Mouse (Mus musculus) embryonic fibroblast, embryonic 13.5 days (primary cell): ENCODE results near the gene Pard3b. TPM values are rescaled to one million over a fixed set of nuclear protein-coding genes. Genes with fewer than 3 reads are reported as not detected.

Experiments
- H3K27ac ChIP-seq: 2 replicates; pipeline ENCODE4 v1.5.1; 2012; ENCODE audit warnings: low read length, control low read depth, inconsistent platforms; ENCODE audit not compliant: insufficient read depth
- H3K4me1 ChIP-seq: 2 replicates; pipeline ENCODE4 v1.6.1; 2011; ENCODE audit warnings: low read length; ENCODE audit not compliant: control insufficient read depth, insufficient read depth
- H3K4me3 ChIP-seq: 2 replicates; pipeline ENCODE4 v1.5.1; 2011; ENCODE audit warnings: mild to moderate bottlenecking, control low read depth, low read length; ENCODE audit not compliant: insufficient read depth
- CTCF ChIP-seq: IDR thresholded peaks from 2 replicates; pipeline ENCODE4 v1.5.1; 2011; ENCODE audit warnings: mild to moderate bottlenecking, control low read depth, low read length, moderate library complexity, borderline replicate concordance; ENCODE audit not compliant: insufficient read depth
- POLR2A ChIP-seq: IDR thresholded peaks from 2 replicates; pipeline ENCODE4 v1.6.1; 2011; ENCODE audit warnings: low read depth, mild to moderate bottlenecking, control low read depth, low read length, moderate library complexity
- polyA plus RNA-seq: library from polyadenylated mRNA; stranded (reverse); fragments of >200 nt; gene quantifications from 2 replicates; pipeline ENCODE4 v1.2.4, GENCODE M21; 2011; ENCODE audit warnings: low read depth; ENCODE audit not compliant: missing spikeins, insufficient read length

The Pard3b gene
- polyA plus RNA-seq, 1 experiment: 6.9 TPM

DNA sequence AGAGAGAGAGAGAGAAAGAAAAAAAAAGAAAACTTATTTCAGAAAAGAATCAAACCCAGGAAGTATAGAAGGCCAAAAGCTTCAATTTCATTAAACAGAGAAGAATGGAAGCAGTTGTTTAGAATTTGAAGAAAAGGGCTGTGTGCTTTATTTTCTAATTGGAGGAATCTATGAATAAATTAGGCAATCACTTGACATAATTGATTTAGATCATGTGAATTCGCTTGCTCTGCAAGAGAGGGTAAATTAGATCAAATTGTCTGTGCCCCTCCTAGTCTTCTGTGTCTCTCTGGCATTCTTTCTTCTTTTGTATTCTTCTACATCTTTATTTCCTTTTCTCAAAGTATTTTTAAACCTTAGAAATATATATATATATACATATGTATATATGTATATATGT is 616.3 kb downstream of the Pard3b start:
- H3K4me3 ChIP-seq: no peak overlapping the region
- H3K27ac ChIP-seq: no peak overlapping the region
- H3K4me1 ChIP-seq: no peaks in the 10 kb centered on the region
- TF ChIP-seq POLR2A (no peak), CTCF (no peak)

GRCm38 (mm10) chr1:62276466-62276865 is 637.8 kb downstream of the Pard3b start:
- no peaks in the 10 kb centered on the region for H3K4me1 ChIP-seq
- TF ChIP-seq POLR2A (no peak), CTCF (no peak)
- H3K4me3 ChIP-seq: no peak overlapping the region
- no peak overlapping the region for H3K27ac ChIP-seq

DNA sequence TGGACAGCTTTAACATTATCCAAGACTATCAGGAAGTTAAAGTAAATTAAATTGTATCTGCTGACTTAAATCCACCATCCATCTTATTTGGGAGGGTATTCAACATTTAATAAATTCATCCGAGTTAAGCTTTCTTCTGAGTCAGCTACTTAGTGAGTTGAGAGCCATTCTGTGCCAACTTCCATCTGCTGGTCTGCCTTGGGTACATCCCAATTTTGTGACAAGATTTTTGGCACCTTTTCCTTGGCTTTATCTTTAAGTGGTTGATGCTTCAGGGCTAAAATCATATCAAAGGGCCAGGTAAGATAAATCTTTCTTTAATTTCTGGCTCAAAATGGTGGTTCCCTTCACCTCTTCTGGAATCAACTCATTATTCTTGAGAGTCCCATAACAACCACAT is 640.0 kb downstream of the Pard3b start:
- TF ChIP-seq CTCF (no peak), POLR2A (no peak)
- H3K27ac ChIP-seq: no peak overlapping the region
- no peak overlapping the region for H3K4me3 ChIP-seq
- no peaks in the 10 kb centered on the region for H3K4me1 ChIP-seq

DNA sequence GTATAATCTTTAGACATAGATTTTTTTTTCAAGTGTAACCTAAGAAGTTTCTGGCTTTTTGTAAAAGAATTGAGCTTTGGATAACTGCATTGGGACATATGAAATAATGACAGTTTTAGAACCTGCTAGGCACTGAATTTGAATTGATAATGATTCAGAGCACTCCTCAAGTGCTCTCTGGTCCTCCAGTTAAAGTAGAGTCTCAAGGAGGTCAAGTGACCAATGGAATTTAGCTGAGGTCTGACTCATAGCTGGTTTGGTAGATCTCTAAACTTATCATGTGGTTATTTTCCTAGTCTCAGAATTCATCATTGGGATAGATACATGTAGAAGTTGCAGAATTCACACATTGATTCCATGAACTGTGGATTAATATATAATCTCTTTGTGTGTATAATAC is 642.0 kb downstream of the Pard3b start:
- Histone ChIP-seq H3K27ac (no peak overlapping the region), H3K4me3 (no peak overlapping the region), H3K4me1 (no peaks in the 10 kb centered on the region)
- TF ChIP-seq CTCF (no peak), POLR2A (no peak)

DNA sequence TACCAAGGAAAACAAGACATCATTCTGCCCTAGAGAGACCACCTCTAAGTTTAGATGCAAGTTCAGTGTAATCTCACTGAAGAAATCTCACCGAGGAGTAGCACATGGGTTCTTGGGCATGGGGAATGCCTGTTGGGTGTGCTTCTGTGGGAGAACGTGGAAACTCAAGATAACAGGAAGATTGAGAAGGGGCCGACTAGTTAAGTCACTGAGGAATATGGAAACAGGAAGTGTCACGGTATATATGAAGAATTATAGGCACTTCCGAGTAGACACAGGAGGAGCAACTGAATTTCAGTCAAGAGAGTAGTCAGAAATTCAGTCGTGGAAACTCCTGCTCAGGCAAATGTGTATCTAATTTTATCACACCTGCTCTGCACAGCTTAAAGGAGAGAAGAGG is 644.2 kb downstream of the Pard3b start:
- H3K27ac ChIP-seq: no peak overlapping the region
- no peak overlapping the region for H3K4me3 ChIP-seq
- H3K4me1 ChIP-seq: no peaks in the 10 kb centered on the region
- TF ChIP-seq CTCF (no peak), POLR2A (no peak)

GRCm38 (mm10) chr1:62283624-62284023 is 645.0 kb downstream of the Pard3b start:
- TF ChIP-seq POLR2A: no peak
- no peak for TF ChIP-seq CTCF
- Histone ChIP-seq H3K27ac (no peak overlapping the region), H3K4me1 (no peaks in the 10 kb centered on the region), H3K4me3 (no peak overlapping the region)

GRCm38 (mm10) chr1:62309376-62309775 is 670.8 kb downstream of the Pard3b start:
- H3K4me1 ChIP-seq: no peaks in the 10 kb centered on the region
- TF ChIP-seq POLR2A (no peak), CTCF (no peak)
- H3K4me3 ChIP-seq: no peak overlapping the region
- H3K27ac ChIP-seq: no peak overlapping the region

DNA sequence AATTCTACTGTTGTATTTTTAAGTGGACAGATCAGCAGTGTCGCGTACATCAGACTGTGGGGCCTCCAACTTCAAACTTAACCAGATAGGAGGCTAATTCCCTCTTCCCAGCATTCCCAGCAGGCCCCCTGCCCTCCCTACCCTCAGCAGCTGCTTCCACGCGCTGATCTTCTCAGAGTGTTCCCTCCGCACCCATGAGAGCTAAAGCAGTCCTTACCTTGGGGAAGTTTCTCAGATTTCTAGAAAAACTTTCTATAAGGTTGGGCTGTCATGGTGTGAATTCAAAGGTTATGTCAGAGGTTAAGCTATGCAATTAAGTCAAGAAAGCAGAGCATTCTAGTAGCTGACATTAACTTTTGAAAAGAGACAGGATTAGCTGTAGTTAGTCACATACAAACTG is 686.6 kb downstream of the Pard3b start:
- no peaks in the 10 kb centered on the region; the same call in 1 of the 2 replicates for H3K4me1 ChIP-seq
- H3K27ac ChIP-seq: no peak overlapping the region
- H3K4me3 ChIP-seq: no peak overlapping the region
- TF ChIP-seq CTCF (no peak), POLR2A (no peak)

DNA sequence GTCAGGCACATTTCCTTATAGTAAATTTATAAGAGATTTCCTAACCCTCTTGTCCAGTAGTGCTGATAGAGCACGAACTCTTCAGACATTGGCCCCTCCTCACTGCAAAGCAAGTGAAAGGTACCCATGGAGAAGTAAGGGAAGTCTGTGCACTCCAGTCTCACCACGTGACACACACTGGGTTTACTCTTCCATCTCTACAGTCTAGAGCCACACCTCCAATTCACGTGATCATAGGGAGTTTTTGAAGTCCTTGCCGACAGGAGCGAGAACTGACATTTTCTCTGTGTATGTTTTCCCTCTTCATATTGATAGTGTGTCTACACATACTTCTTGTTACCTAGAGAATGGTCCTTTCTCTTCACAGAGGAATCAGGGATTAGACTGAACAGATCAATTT is 689.1 kb downstream of the Pard3b start:
- no peak overlapping the region for H3K27ac ChIP-seq
- TF ChIP-seq CTCF (no peak), POLR2A (no peak)
- no peak overlapping the region for H3K4me3 ChIP-seq
- H3K4me1 ChIP-seq: no peaks in the 10 kb centered on the region; the same call in 1 of the 2 replicates

DNA sequence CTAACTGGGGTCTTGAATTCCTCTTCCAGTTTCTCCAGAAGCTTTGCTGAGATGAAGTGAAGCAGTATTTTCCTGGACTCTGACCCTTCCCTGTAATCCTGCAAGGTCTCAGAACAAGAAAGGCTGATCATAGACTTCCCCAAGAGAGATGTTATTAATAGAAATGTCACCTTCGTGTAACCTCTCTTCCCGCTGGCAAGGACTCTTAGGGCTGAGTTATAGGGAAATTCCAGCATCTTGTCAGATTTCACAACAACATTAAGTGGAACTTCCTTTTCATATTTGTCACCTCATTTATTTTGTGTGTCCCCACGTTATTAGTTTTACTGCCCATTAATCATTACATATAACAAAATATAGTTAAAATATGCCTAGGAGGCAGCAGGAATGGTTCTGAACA is 690.2 kb downstream of the Pard3b start:
- TF ChIP-seq POLR2A (no peak), CTCF (no peak)
- no peaks in the 10 kb centered on the region; the same call in 1 of the 2 replicates for H3K4me1 ChIP-seq
- H3K4me3 ChIP-seq: no peak overlapping the region
- H3K27ac ChIP-seq: no peak overlapping the region

DNA sequence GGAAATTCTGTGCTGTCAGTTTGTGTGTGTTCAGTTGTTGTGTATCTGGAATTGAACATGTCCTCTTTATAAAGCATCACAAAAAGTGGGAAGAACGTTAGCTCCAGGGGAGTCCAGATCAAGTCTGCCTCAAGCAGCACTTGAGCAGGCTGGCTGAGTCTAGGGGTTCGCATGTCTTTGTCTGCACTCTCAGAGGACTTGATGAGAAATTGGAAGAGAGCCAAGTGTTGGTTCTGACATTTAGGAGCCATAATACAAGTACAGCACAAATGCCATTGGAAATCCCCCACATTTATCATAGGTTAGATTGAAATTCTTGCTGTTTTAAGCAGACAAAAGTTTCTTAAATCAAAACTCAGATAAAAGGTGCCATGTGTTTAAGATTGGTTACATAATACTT is 694.4 kb downstream of the Pard3b start:
- TF ChIP-seq POLR2A (no peak), CTCF (no peak)
- Histone ChIP-seq H3K4me3 (no peak overlapping the region), H3K4me1 (no peaks in the 10 kb centered on the region; the same call in 1 of the 2 replicates), H3K27ac (no peak overlapping the region)
